Mouse (Mus musculus): ENCODE data around the gene Zfp950. TPM values are rescaled to one million over a fixed set of nuclear protein-coding genes. Genes with fewer than 3 reads are reported as not detected.

Zfp950 gene
- polyA plus RNA-seq, 1 experiment from 2014 or later: 49.9 TPM

DNA sequence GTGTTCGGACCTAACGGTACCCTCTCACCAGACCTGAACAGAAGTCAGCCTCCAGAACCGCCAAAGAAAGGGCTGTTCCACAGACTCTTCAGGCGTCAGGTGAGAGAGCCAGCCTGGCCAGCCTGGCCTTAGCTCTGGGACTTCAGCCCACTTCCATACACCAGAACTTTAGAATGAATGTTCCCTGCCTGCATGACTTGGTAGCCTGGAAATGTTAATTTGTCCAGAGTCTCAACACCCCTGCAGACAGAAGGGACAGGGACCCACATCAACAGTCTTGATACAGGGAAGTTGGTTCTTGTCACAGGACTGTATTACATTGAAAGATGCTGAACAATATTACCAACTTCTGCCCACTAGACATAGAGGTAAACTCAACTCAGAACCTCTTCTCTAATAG, 50.1 kb downstream of the Zfp950 start:
- ATAC-seq: no peak
- 94% methylated on average over 4 of the region's 4 CpGs for WGBS
- no peaks in the 10 kb centered on the region for H3K9me3 ChIP-seq

DNA sequence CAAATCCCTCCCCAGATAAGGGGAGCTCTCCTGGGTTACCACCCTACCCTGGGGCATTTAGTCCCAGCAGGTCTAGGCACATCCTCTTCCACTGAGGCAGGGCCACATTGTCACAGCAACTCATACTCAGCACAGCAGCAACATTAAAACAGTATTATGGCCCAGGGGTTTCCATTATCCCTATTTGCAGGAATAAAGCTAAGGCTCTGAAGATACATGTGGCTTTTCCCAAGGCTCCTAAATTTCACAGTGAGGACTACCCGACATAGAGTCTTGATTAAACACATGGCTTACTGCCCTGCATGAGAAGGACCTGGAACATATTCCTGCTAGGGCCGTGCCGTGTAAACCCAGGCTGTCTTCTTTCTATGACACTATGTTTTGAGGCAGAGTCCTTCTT, 51.6 kb downstream of the Zfp950 start:
- ATAC-seq: no peak
- Histone ChIP-seq H3K36me3 (peaks cover 34% of the 10 kb centered on the region), H3K27ac (no peak overlapping the region), H3K27me3 (no peaks in the 10 kb centered on the region), H3K4me2 (replicated peaks) (no peak overlapping the region), H3K9me3 (no peaks in the 10 kb centered on the region), H3K4me1 (replicated peaks) (no peaks in the 10 kb centered on the region), H3K9ac (replicated peaks) (no peak overlapping the region), H3K4me3 (replicated peaks) (no peak overlapping the region)
- WGBS: 94% methylated on average over 3 of the region's 3 CpGs

More for the DNA sequence above, 50.1 kb downstream of the Zfp950 start:
- no peak overlapping the region for H3K4me3 ChIP-seq (replicated peaks)
- no peak overlapping the region for H3K4me2 ChIP-seq (replicated peaks)
- H3K36me3 ChIP-seq: peaks cover 34% of the 10 kb centered on the region
- H3K27me3 ChIP-seq: no peaks in the 10 kb centered on the region
- no peak overlapping the region for H3K27ac ChIP-seq
- no peaks in the 10 kb centered on the region for H3K4me1 ChIP-seq (replicated peaks)
- no peak overlapping the region for H3K9ac ChIP-seq (replicated peaks)

- ATAC-seq: no peak
- Histone ChIP-seq H3K27ac (no peak overlapping the region), H3K4me2 (replicated peaks) (no peak overlapping the region), H3K9me3 (no peaks in the 10 kb centered on the region), H3K27me3 (no peaks in the 10 kb centered on the region), H3K9ac (replicated peaks) (no peak overlapping the region), H3K4me1 (replicated peaks) (no peaks in the 10 kb centered on the region), H3K36me3 (peaks cover 28% of the 10 kb centered on the region), H3K4me3 (replicated peaks) (no peak overlapping the region)
- WGBS: 88% methylated on average over 1 of the region's 1 CpGs
These were observed 52.9 kb downstream of the Zfp950 start for GRCm38 (mm10) chr19:61087781-61088180.

- H3K9me3 ChIP-seq: no peaks in the 10 kb centered on the region
- no peaks in the 10 kb centered on the region for H3K4me1 ChIP-seq (replicated peaks)
- peaks cover 29% of the 10 kb centered on the region for H3K36me3 ChIP-seq
- WGBS: 86% methylated on average over 2 of the region's 2 CpGs
- no peak for ATAC-seq
- H3K27ac ChIP-seq: no peak overlapping the region
- no peak overlapping the region for H3K4me2 ChIP-seq (replicated peaks)
- no peak overlapping the region for H3K9ac ChIP-seq (replicated peaks)
- no peak overlapping the region for H3K4me3 ChIP-seq (replicated peaks)
- no peaks in the 10 kb centered on the region for H3K27me3 ChIP-seq
These were observed 55.4 kb downstream of the Zfp950 start for GRCm38 (mm10) chr19:61085217-61085616.

- Histone ChIP-seq H3K36me3 (peaks cover 20% of the 10 kb centered on the region), H3K4me3 (replicated peaks) (no peak overlapping the region), H3K9ac (replicated peaks) (no peak overlapping the region), H3K4me2 (replicated peaks) (no peak overlapping the region), H3K27ac (no peak overlapping the region), H3K27me3 (no peaks in the 10 kb centered on the region), H3K4me1 (replicated peaks) (no peaks in the 10 kb centered on the region), H3K9me3 (no peaks in the 10 kb centered on the region)
- ATAC-seq: peak; percentile 83
- WGBS: 47% methylated on average over 4 of the region's 4 CpGs
These were observed 56.3 kb downstream of the Zfp950 start for GRCm38 (mm10) chr19:61084149-61084940.

GRCm38 (mm10) chr19:61083006-61083405, 57.6 kb downstream of the Zfp950 start:
- peaks cover 16% of the 10 kb centered on the region; the same call in 1 of the 2 replicates for H3K36me3 ChIP-seq
- H3K4me1 ChIP-seq (replicated peaks): no peaks in the 10 kb centered on the region
- H3K4me3 ChIP-seq (replicated peaks): no peak overlapping the region
- H3K9me3 ChIP-seq: no peaks in the 10 kb centered on the region
- ATAC-seq: no peak
- no peak overlapping the region for H3K9ac ChIP-seq (replicated peaks)
- no peaks in the 10 kb centered on the region for H3K27me3 ChIP-seq
- 92% methylated on average over 8 of the region's 8 CpGs for whole genome bisulfite sequencing
- H3K4me2 ChIP-seq (replicated peaks): no peak overlapping the region
- no peak overlapping the region for H3K27ac ChIP-seq

- Histone ChIP-seq H3K4me2 (replicated peaks) (no peak overlapping the region), H3K9me3 (no peaks in the 10 kb centered on the region), H3K4me3 (replicated peaks) (no peak overlapping the region), H3K36me3 (peaks cover 21% of the 10 kb centered on the region; the same call in 1 of the 2 replicates), H3K4me1 (replicated peaks) (no peaks in the 10 kb centered on the region), H3K27ac (no peak overlapping the region), H3K27me3 (no peaks in the 10 kb centered on the region), H3K9ac (replicated peaks) (no peak overlapping the region)
- WGBS: 92% methylated on average over 5 of the region's 5 CpGs
- ATAC-seq: no peak
These were observed 60.3 kb downstream of the Zfp950 start for GRCm38 (mm10) chr19:61080251-61080749.

DNA sequence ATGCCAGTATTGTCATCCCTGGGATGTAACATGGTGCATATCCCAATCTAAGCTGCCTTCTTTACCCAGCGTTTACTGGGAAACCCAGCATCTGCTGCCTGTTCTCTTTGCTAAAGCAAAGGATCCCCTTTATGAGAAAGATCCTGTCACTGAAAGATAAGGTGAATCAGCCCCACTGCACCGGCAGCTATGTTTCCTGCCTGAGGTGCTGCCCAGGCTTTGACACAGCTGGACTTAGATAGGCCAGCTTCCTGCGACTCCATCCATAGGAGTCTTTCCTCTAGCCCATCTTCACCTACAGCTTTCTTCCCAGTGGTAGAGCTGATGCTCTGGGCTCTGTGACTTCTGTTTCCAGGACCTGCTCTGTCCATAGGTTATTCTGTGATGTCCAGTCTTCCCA, 62.0 kb downstream of the Zfp950 start:
- 95% methylated on average over 3 of the region's 3 CpGs for WGBS
- Histone ChIP-seq H3K9ac (replicated peaks) (no peak overlapping the region), H3K27me3 (no peaks in the 10 kb centered on the region), H3K9me3 (no peaks in the 10 kb centered on the region), H3K27ac (no peak overlapping the region), H3K4me1 (replicated peaks) (no peaks in the 10 kb centered on the region), H3K4me2 (replicated peaks) (no peak overlapping the region), H3K36me3 (peaks cover 21% of the 10 kb centered on the region; the same call in 1 of the 2 replicates), H3K4me3 (replicated peaks) (no peak overlapping the region)
- no peak for ATAC-seq

DNA sequence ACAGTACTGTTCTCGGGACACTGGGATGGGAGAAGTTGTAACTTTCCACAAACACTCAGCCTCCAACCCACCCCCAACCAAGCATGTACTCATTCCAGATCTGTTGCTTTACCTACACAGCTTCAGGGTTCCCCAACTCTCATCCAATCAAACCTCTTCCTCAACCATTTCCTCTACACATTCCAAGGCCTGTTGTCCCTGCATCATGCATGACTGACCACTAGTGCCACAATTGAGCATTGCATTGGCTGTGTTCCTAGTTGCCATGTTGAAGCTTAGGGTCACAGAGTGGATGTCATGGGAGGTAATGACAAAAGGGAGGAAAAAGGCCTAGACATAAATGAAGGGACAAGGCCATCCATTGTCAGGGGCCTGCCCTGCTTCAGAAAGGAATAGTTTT, 75.6 kb downstream of the Zfp950 start:
- H3K36me3 ChIP-seq: no peaks in the 10 kb centered on the region
- H3K9me3 ChIP-seq: no peaks in the 10 kb centered on the region
- no peak overlapping the region for H3K4me2 ChIP-seq (replicated peaks)
- H3K4me1 ChIP-seq (replicated peaks): no peaks in the 10 kb centered on the region
- H3K27me3 ChIP-seq: no peaks in the 10 kb centered on the region
- H3K27ac ChIP-seq: no peak overlapping the region
- no peak overlapping the region for H3K4me3 ChIP-seq (replicated peaks)
- ATAC-seq: no peak
- WGBS: 93% methylated on average over 1 of the region's 1 CpGs
- H3K9ac ChIP-seq (replicated peaks): no peak overlapping the region

DNA sequence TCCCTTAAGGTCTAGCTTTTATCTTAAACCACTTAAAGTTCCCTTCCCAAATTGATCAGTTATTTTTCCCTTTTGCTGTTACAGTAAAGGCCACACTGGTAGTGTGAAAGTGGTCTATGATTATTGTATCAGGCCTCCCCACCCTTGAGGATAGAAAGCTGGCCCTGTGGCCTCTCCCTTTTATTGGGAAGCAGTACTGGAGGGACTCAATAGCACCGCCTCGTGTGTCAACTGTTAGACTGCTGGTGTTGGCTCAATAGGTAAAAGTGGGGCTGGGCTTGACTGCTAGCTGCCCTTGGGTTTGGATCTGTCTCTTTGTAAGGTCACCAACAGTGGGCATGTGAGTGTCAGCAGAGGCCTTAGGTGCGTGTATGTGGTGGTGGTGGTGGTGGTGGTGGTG, 76.3 kb downstream of the Zfp950 start:
- Histone ChIP-seq H3K9ac (replicated peaks) (no peak overlapping the region), H3K4me1 (replicated peaks) (no peaks in the 10 kb centered on the region), H3K4me3 (replicated peaks) (no peak overlapping the region), H3K27me3 (no peaks in the 10 kb centered on the region), H3K36me3 (no peaks in the 10 kb centered on the region), H3K4me2 (replicated peaks) (no peak overlapping the region), H3K27ac (no peak overlapping the region), H3K9me3 (no peaks in the 10 kb centered on the region)
- ATAC-seq: no peak
- WGBS: 92% methylated on average over 3 of the region's 3 CpGs

GRCm38 (mm10) chr19:61057581-61057980, 83.1 kb downstream of the Zfp950 start:
- Histone ChIP-seq H3K4me3 (replicated peaks) (no peak overlapping the region), H3K9ac (replicated peaks) (no peak overlapping the region), H3K4me2 (replicated peaks) (no peak overlapping the region), H3K27ac (no peak overlapping the region), H3K9me3 (no peaks in the 10 kb centered on the region), H3K27me3 (no peaks in the 10 kb centered on the region), H3K36me3 (no peaks in the 10 kb centered on the region), H3K4me1 (replicated peaks) (0 out of 2 replicates have a peak, but pooled peaks cover 4% of the 10 kb centered on the region)
- ATAC-seq: no peak
- WGBS: 42% methylated on average over 3 of the region's 3 CpGs

DNA sequence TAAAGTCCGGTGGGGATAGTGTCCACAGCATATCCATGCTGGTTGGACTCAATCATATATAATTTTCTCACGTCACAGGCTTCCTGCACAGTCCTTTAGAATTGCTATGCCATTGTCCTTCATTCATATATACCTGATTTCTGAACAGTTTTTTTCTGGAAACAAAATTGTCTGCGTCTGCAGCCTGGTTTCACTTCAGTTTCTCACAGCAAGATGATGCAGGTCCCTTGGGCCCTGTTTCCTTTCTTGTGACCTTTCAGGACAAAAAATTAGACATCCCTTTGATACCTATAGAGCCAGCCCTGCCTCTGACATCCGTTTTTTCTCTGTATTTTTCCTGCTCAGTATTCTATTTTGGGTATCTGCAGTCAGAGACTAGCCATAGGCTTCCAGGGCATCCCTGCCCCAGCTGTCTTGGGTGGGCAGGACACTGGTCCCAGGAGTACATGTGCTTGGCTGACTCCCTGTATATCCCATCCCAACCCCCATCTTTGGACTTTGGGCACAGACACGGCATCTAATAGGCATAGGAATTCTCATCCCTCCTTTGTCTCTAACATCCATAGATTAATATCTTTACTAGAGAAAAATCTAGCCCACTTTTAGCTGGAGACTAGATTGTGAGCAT, 83.7 kb downstream of the Zfp950 start:
- no peak overlapping the region for H3K4me3 ChIP-seq (replicated peaks)
- ATAC-seq: no peak
- no peaks in the 10 kb centered on the region for H3K9me3 ChIP-seq
- no peak overlapping the region for H3K27ac ChIP-seq
- 0 out of 2 replicates have a peak, but pooled peaks cover 4% of the 10 kb centered on the region for H3K4me1 ChIP-seq (replicated peaks)
- WGBS: 83% methylated on average over 5 of the region's 5 CpGs
- H3K27me3 ChIP-seq: no peaks in the 10 kb centered on the region
- H3K4me2 ChIP-seq (replicated peaks): no peak overlapping the region
- H3K36me3 ChIP-seq: no peaks in the 10 kb centered on the region
- H3K9ac ChIP-seq (replicated peaks): no peak overlapping the region
